Mouse (Mus musculus) midbrain, embryonic 14.5 days (tissue): ENCODE measurements around the gene Kctd21. TPM values are rescaled to one million over a fixed set of nuclear protein-coding genes. Genes with fewer than 3 reads are reported as not detected.

Experiments used
- ATAC-seq: fragments of 200-750 bp; cut with Nextera tagmentation; 2 replicates; pipeline ENCODE4 v1.8.0; 2017; ENCODE audit warnings: moderate number of reproducible peaks, moderate library complexity; ENCODE audit not compliant: low FRiP score, low TSS enrichment
- DNase-seq: peaks from one replicate; pipeline ENCODE4 v3.0.0-alpha.2; 2015
- H3K27ac ChIP-seq: fragments of 300-500 bp; sonication (generic); replicated peaks from 2 replicates; pipeline ENCODE4 v1.5.1; 2014; ENCODE audit warnings: mild to moderate bottlenecking, low read depth, low read length, moderate library complexity
- H3K27me3 ChIP-seq: fragments of 300-500 bp; sonication (generic); 2 replicates; pipeline ENCODE4 v1.6.1; 2014; ENCODE audit warnings: low read length, control low read depth, mixed read lengths; ENCODE audit not compliant: control insufficient read depth, insufficient read depth
- H3K36me3 ChIP-seq: fragments of 300-500 bp; sonication (generic); 2 replicates; pipeline ENCODE4 v1.6.1; 2014; ENCODE audit warnings: low read length, control low read depth; ENCODE audit not compliant: control insufficient read depth, insufficient read depth
- H3K4me1 ChIP-seq: fragments of 300-500 bp; sonication (generic); 2 replicates; pipeline ENCODE4 v1.6.1; 2014; ENCODE audit warnings: mild to moderate bottlenecking, antibody characterized with exemption, low read length, control low read depth; ENCODE audit not compliant: control insufficient read depth, insufficient read depth
- H3K4me2 ChIP-seq: fragments of 300-500 bp; sonication (generic); 2 replicates; pipeline ENCODE4 v1.6.1; 2014; ENCODE audit warnings: mild to moderate bottlenecking, low read length, moderate library complexity
- H3K4me3 ChIP-seq: fragments of 300-500 bp; sonication (generic); replicated peaks from 2 replicates; pipeline ENCODE4 v1.5.1; 2014; ENCODE audit warnings: low read depth, low read length
- H3K9ac ChIP-seq: fragments of 300-500 bp; sonication (generic); replicated peaks from 2 replicates; pipeline ENCODE4 v1.6.1; 2014; ENCODE audit warnings: mild to moderate bottlenecking, low read length, moderate library complexity
- H3K9me3 ChIP-seq: fragments of 300-500 bp; sonication (generic); 2 replicates; pipeline ENCODE4 v1.6.1; 2016; ENCODE audit warnings: low read length, control low read depth, mixed read lengths; ENCODE audit not compliant: control insufficient read depth
- WGBS: fragments of 180-500 bp; shearing (Covaris S2); extraction: QIAGEN DNeasy Blood & Tissue Kit; methylation state at CpG from one replicate; pipeline ENCODE4 v1.1.7; 2014; 5-methylcytosine and 5-hydroxymethylcytosine counted together
- polyA plus RNA-seq: library from polyadenylated mRNA; unstranded; fragments of >200 nt; fragmentation: Nextera tagmentation; extraction: Ambion mirVana; gene quantifications from 2 replicates; pipeline ENCODE4 v1.2.1, GENCODE M21; 2014

Kctd21 gene
- polyA plus RNA-seq, 1 experiment from 2014 or later = 8.5 TPM

GRCm38 (mm10) chr7:97312856-97313255, 19.3 kb upstream of the Kctd21 start:
- H3K36me3 ChIP-seq = peaks cover 63% of the 10 kb centered on the region
- ATAC-seq = no peak
- WGBS = 88% methylated on average over 6 of the region's 6 CpGs

GRCm38 (mm10) chr7:97313364-97313995, 18.6 kb upstream of the Kctd21 start:
- peaks cover 58% of the 10 kb centered on the region for H3K36me3 ChIP-seq

More at GRCm38 (mm10) chr7:97312856-97313255, 19.3 kb upstream of the Kctd21 start:
- Histone ChIP-seq H3K27me3 (no peaks in the 10 kb centered on the region), H3K9me3 (no peaks in the 10 kb centered on the region), H3K4me3 (no peak overlapping the region), H3K27ac (no peak overlapping the region), H3K4me1 (no peaks in the 10 kb centered on the region), H3K4me2 (no peak overlapping the region), H3K9ac (no peak overlapping the region)
- DNase-seq = no peak

GRCm38 (mm10) chr7:97314646-97315045, 17.5 kb upstream of the Kctd21 start:
- no peak overlapping the region for H3K4me3 ChIP-seq
- H3K27me3 ChIP-seq = no peaks in the 10 kb centered on the region
- no peaks in the 10 kb centered on the region for H3K4me1 ChIP-seq
- H3K9ac ChIP-seq = no peak overlapping the region
- ATAC-seq (no peak), DNase-seq (no peak)
- WGBS = 90% methylated on average over 5 of the region's 5 CpGs
- no peak overlapping the region for H3K4me2 ChIP-seq
- H3K9me3 ChIP-seq = no peaks in the 10 kb centered on the region
- H3K27ac ChIP-seq = no peak overlapping the region
- H3K36me3 ChIP-seq = peaks cover 58% of the 10 kb centered on the region

More at GRCm38 (mm10) chr7:97313364-97313995, 18.6 kb upstream of the Kctd21 start:
- Histone ChIP-seq H3K4me1 (no peaks in the 10 kb centered on the region), H3K9ac (no peak overlapping the region), H3K27me3 (no peaks in the 10 kb centered on the region), H3K27ac (no peak overlapping the region), H3K9me3 (no peaks in the 10 kb centered on the region), H3K4me3 (no peak overlapping the region), H3K4me2 (no peak overlapping the region)
- ATAC-seq (no peak), DNase-seq (no peak)
- WGBS = 78% methylated on average over 7 of the region's 7 CpGs

GRCm38 (mm10) chr7:97315656-97316055, 16.5 kb upstream of the Kctd21 start:
- no peak for DNase-seq
- Histone ChIP-seq H3K9me3 (no peaks in the 10 kb centered on the region), H3K27ac (no peak overlapping the region), H3K4me1 (no peaks in the 10 kb centered on the region), H3K36me3 (peaks cover 55% of the 10 kb centered on the region), H3K4me3 (no peak overlapping the region), H3K27me3 (no peaks in the 10 kb centered on the region), H3K4me2 (no peak overlapping the region), H3K9ac (no peak overlapping the region)
- ATAC-seq = no peak
- whole genome bisulfite sequencing = 83% methylated on average over 6 of the region's 6 CpGs

- Histone ChIP-seq H3K9me3 (no peaks in the 10 kb centered on the region), H3K9ac (no peak overlapping the region), H3K4me2 (no peak overlapping the region), H3K4me1 (no peaks in the 10 kb centered on the region), H3K27me3 (no peaks in the 10 kb centered on the region), H3K27ac (no peak overlapping the region), H3K36me3 (peaks cover 34% of the 10 kb centered on the region), H3K4me3 (no peak overlapping the region)
- WGBS = 81% methylated on average over 3 of the region's 3 CpGs
- ATAC-seq (no peak), DNase-seq (no peak)
These were observed 14.4 kb upstream of the Kctd21 start for GRCm38 (mm10) chr7:97317706-97318105.

GRCm38 (mm10) chr7:97324342-97324741, 7.8 kb upstream of the Kctd21 start:
- Histone ChIP-seq H3K27me3 (peaks cover 24% of the 10 kb centered on the region), H3K9me3 (no peaks in the 10 kb centered on the region), H3K36me3 (peaks cover 10% of the 10 kb centered on the region), H3K27ac (no peak overlapping the region), H3K4me1 (peaks cover 4% of the 10 kb centered on the region; the same call in 1 of the 2 replicates), H3K4me3 (no peak overlapping the region), H3K4me2 (no peak overlapping the region), H3K9ac (no peak overlapping the region)
- WGBS = 96% methylated on average over 8 of the region's 8 CpGs
- ATAC-seq = no peak
- DNase-seq = no peak

- Histone ChIP-seq H3K9me3 (no peaks in the 10 kb centered on the region), H3K27ac (no peak overlapping the region), H3K27me3 (peaks cover 24% of the 10 kb centered on the region), H3K4me2 (peak overlapping the region; percentile 45), H3K36me3 (0 out of 2 replicates have a peak, but pooled peaks cover 4% of the 10 kb centered on the region), H3K4me1 (peaks cover 4% of the 10 kb centered on the region; the same call in 1 of the 2 replicates), H3K4me3 (peak overlapping the region; percentile 19), H3K9ac (no peak overlapping the region)
- DNase-seq (peak; percentile 49), ATAC-seq (0 out of 2 replicates have a peak, but pooled peaks have one; percentile 21)
- WGBS = 13% methylated on average over 93 of the region's 96 CpGs
These were observed 6.8 kb upstream of the Kctd21 start for GRCm38 (mm10) chr7:97325156-97325985.

GRCm38 (mm10) chr7:97327376-97327775, 4.8 kb upstream of the Kctd21 start:
- H3K27me3 ChIP-seq = peaks cover 24% of the 10 kb centered on the region
- H3K36me3 ChIP-seq = 0 out of 2 replicates have a peak, but pooled peaks cover 4% of the 10 kb centered on the region
- no peak overlapping the region for H3K4me3 ChIP-seq
- 96% methylated on average over 4 of the region's 4 CpGs for WGBS
- ATAC-seq (no peak), DNase-seq (no peak)
- no peak overlapping the region for H3K4me2 ChIP-seq
- no peaks in the 10 kb centered on the region for H3K9me3 ChIP-seq
- no peak overlapping the region for H3K9ac ChIP-seq
- H3K27ac ChIP-seq = no peak overlapping the region
- H3K4me1 ChIP-seq = peaks cover 13% of the 10 kb centered on the region
